Mouse (Mus musculus): ENCODE measurements around the gene Trpc1.

DNA sequence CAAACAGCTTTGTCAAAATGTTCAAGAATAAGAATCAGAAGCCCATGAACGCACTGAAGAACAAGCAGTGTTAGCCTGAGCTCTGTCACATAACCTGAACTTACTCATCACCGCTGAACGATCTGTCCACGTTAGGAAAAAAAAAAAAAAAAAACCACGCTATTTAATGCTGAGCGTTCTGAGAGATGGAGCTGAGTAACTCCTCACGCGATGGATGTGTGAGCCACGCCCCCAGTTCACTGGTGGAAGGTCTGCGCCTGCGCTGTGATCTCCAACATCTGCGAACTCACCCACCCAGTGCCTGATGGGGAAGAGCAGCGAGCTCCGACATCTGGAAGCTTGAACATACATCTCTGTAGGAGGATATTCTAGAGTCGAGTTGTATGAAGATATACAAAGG lies 55.2 kb downstream of the Trpc1 start:
- TF ChIP-seq POLR2A (IDR thresholded peaks at IDR 0.05; ENCODE audit: control insufficient read depth, extremely low read depth, insufficient read depth, low read length, poor library complexity), result no peak
- no peak for TF ChIP-seq CTCF (IDR thresholded peaks at IDR 0.05; ENCODE audit: borderline replicate concordance, control insufficient read depth, extremely low read depth, insufficient read depth, low read length, poor library complexity)
